ENCODE assay signal across 9 mouse cellular contexts in genomic region chr7:100684538-100684937, GRCm38 (mm10). TPM values are rescaled to one million over a fixed set of nuclear protein-coding genes. Genes with fewer than 3 reads are reported as not detected.
DNase-seq lines count a peak whose midpoint lies in the region; ATAC-seq and TF ChIP-seq lines count a peak whose summit lies in the region.
"Had no signal": no experiment of that assay in that cellular context is flagged by ENCODE, and none has a peak within 500 bp of the region (broad histone marks: within the 10 kb centered on the region; RNA-seq: fewer than 3 reads in every experiment).

No protein-coding gene starts in this region.

- peak; percentile 93 for TF ChIP-seq EP300 in liver, embryonic 14.5 days (IDR thresholded peaks at IDR 0.05; ENCODE audit: low read depth)

- no peaks in the 10 kb centered on the region for H3K27me3 ChIP-seq in intestine, postnatal 0 days (replicated peaks; ENCODE audit: control insufficient read depth, insufficient read depth, low read length)
- H3K27me3 ChIP-seq in liver, embryonic 14.5 days (ENCODE audit: control insufficient read depth, insufficient read depth, low read length), result no peaks in the 10 kb centered on the region
- H3K27me3 ChIP-seq: hindbrain, embryonic 15.5 days had no signal

- H3K4me2 ChIP-seq in intestine, postnatal 0 days (replicated peaks; ENCODE audit: low read depth), result no peak overlapping the region
- peak overlapping the region; percentile 56 for H3K4me2 ChIP-seq in liver, embryonic 14.5 days (ENCODE audit: low read depth)
- H3K4me2 ChIP-seq: hindbrain, embryonic 15.5 days had no signal

- 54% methylated on average over 7 of the region's 7 CpGs for WGBS in intestine, postnatal 0 days
- WGBS in liver, embryonic 14.5 days (ENCODE audit: insufficient replicate concordance), result 9% methylated on average over 7 of the region's 7 CpGs

- H3K9me3 ChIP-seq in intestine, postnatal 0 days (ENCODE audit: control insufficient read depth), result no peaks in the 10 kb centered on the region
- no peaks in the 10 kb centered on the region for H3K9me3 ChIP-seq in liver, embryonic 14.5 days (ENCODE audit: control insufficient read depth, low read length)
- H3K9me3 ChIP-seq: hindbrain, embryonic 15.5 days had no signal

- H3K9ac ChIP-seq in intestine, postnatal 0 days (ENCODE audit: low read depth, low read length), result no peak overlapping the region
- no peak overlapping the region; the same call in 1 of the 2 replicates for H3K9ac ChIP-seq in liver, embryonic 14.5 days (replicated peaks)
- H3K9ac ChIP-seq: hindbrain, embryonic 15.5 days had no signal

- no peak overlapping the region for H3K4me3 ChIP-seq in intestine, postnatal 0 days (ENCODE audit: low read depth, low read length)
- peak overlapping the region in 1 of 2 experiments; percentile 21; a peak in 1 of 4 replicates for H3K4me3 ChIP-seq in liver, embryonic 14.5 days (ENCODE audit: insufficient read depth in 1 of 2, low read depth in 2 of 2, low read length in 2 of 2)
- H3K4me3 ChIP-seq: hindbrain, embryonic 15.5 days had no signal

- no peak overlapping the region for H3K27ac ChIP-seq in intestine, postnatal 0 days (ENCODE audit: low read depth, low read length)
- H3K27ac ChIP-seq in liver, embryonic 14.5 days, result peak overlapping the region; percentile 81
- H3K27ac ChIP-seq: hindbrain, embryonic 15.5 days had no signal

- TF ChIP-seq CTCF in intestine, postnatal 0 days (IDR thresholded peaks at IDR 0.05; ENCODE audit: low read depth), result peak; percentile 93
- TF ChIP-seq CTCF in liver, embryonic 14.5 days (IDR thresholded peaks at IDR 0.05; ENCODE audit: low read depth), result peak; percentile 96

- no peaks in the 10 kb centered on the region for H3K4me1 ChIP-seq in intestine, postnatal 0 days (replicated peaks; ENCODE audit: control insufficient read depth, insufficient read depth, low read length)
- H3K4me1 ChIP-seq in liver, embryonic 14.5 days (replicated peaks; ENCODE audit: control insufficient read depth in 2 of 2, insufficient read depth in 2 of 2, low read length in 1 of 2), result peaks cover 8 to 11% of the 10 kb centered on the region in 2 experiments
- H3K4me1 ChIP-seq: hindbrain, embryonic 15.5 days had no signal

- peak; percentile 81 for DNase-seq in CD4-positive, CD25-positive, alpha-beta regulatory T cell, adult 2 months (ENCODE audit: low read depth, low spot score)
- peak; percentile 65 for DNase-seq in urinary bladder, postnatal 14 days (ENCODE audit: low spot score)
- DNase-seq in urinary bladder, postnatal 4 days (ENCODE audit: low spot score in 2 of 2), result no peak
- peak; percentile 88 to 94 (median 93) for DNase-seq in liver, embryonic 14.5 days (ENCODE audit: low read depth in 3 of 3, low spot score in 3 of 3)
- DNase-seq in right cerebral cortex, postnatal 14 days, result peak; percentile 69

- no peaks in the 10 kb centered on the region for H3K36me3 ChIP-seq in intestine, postnatal 0 days (ENCODE audit: control insufficient read depth, insufficient read depth)
- H3K36me3 ChIP-seq in liver, embryonic 14.5 days (replicated peaks; ENCODE audit: control insufficient read depth, insufficient read depth, low read depth), result no peaks in the 10 kb centered on the region
- H3K36me3 ChIP-seq: hindbrain, embryonic 15.5 days had no signal

- ATAC-seq in CD4-positive, CD25-positive, alpha-beta regulatory T cell, adult 4 months, result no peak
- peak; percentile 92 for ATAC-seq in erythroblast, adult 5-6 weeks (replicated peaks; ENCODE audit: low FRiP score, poor library complexity, severe bottlenecking)
- no peak for ATAC-seq in intestine, postnatal 0 days
- peak; percentile 87 for ATAC-seq in liver, embryonic 14.5 days (ENCODE audit: insufficient read depth)

RNA-seq across cellular contexts. Expression of gene Fam168a, which starts 21.9 kb away (rescaled TPM):
- polyA plus RNA-seq in CD4-positive, CD25-positive, alpha-beta regulatory T cell, adult 4 months (2017; shearing (Covaris generic)), result 10 to 100 TPM; 21.6 to 32.8 TPM
- total RNA-seq in erythroblast, adult 5-6 weeks (2015; ENCODE audit: low replicate concordance), result 7.9 and 8.1 TPM in 2 replicates
- total RNA-seq in erythroblast, adult 5-6 weeks (2017; ENCODE audit: low replicate concordance), result 3.4 and 5.9 TPM in 2 replicates
- polyA plus RNA-seq in intestine, postnatal 0 days (2015; fragmentation: Nextera tagmentation; extraction: Ambion mirVana), result 13.2 and 14.6 TPM in 2 replicates
- 4.1 TPM in 2 replicates for polyA plus RNA-seq in liver, embryonic 14.5 days (2012; rRNA removed)
- polyA plus RNA-seq in liver, embryonic 14.5 days (2014; fragmentation: Nextera tagmentation; extraction: Ambion mirVana), result 4.4 and 6.3 TPM in 2 replicates

RNA-seq across cellular contexts. Expression of gene Plekhb1, which starts 22.3 kb away (rescaled TPM):
- polyA plus RNA-seq in CD4-positive, CD25-positive, alpha-beta regulatory T cell, adult 4 months (2017; shearing (Covaris generic)), result under 1 TPM; 0.35 to 0.98 TPM
- not detected in 2 replicates for total RNA-seq in erythroblast, adult 5-6 weeks (2015; ENCODE audit: low replicate concordance)
- total RNA-seq in erythroblast, adult 5-6 weeks (2017; ENCODE audit: low replicate concordance), result not detected in 2 replicates
- polyA plus RNA-seq in intestine, postnatal 0 days (2015; fragmentation: Nextera tagmentation; extraction: Ambion mirVana), result 12.9 and 14.6 TPM in 2 replicates
- 0.29 and 0.42 TPM in 2 replicates for polyA plus RNA-seq in liver, embryonic 14.5 days (2012; rRNA removed)
- 0.24 and 0.43 TPM in 2 replicates for polyA plus RNA-seq in liver, embryonic 14.5 days (2014; fragmentation: Nextera tagmentation; extraction: Ambion mirVana)

Comparison
In these comparisons a context has a peak if more than half of its experiments do, and no peak if none do; other contexts are left out.
1. DNase-seq: peak in CD4-positive, CD25-positive, alpha-beta regulatory T cell, adult 2 months (single experiment), urinary bladder, postnatal 14 days (single experiment), liver, embryonic 14.5 days (3 of 3) and right cerebral cortex, postnatal 14 days (single experiment); none in urinary bladder, postnatal 4 days (0 of 2).
2. ATAC-seq: peak in erythroblast, adult 5-6 weeks (single experiment) and liver, embryonic 14.5 days (single experiment); none in CD4-positive, CD25-positive, alpha-beta regulatory T cell, adult 4 months (single experiment) and intestine, postnatal 0 days (single experiment).